Mouse (Mus musculus): Measurements from ENCODE around the gene AI413582. TPM values are rescaled to one million over a fixed set of nuclear protein-coding genes. Genes with fewer than 3 reads are reported as not detected.

AI413582 gene
- polyA plus RNA-seq, 1 experiment from 2014 or later = 51.9 TPM

DNA sequence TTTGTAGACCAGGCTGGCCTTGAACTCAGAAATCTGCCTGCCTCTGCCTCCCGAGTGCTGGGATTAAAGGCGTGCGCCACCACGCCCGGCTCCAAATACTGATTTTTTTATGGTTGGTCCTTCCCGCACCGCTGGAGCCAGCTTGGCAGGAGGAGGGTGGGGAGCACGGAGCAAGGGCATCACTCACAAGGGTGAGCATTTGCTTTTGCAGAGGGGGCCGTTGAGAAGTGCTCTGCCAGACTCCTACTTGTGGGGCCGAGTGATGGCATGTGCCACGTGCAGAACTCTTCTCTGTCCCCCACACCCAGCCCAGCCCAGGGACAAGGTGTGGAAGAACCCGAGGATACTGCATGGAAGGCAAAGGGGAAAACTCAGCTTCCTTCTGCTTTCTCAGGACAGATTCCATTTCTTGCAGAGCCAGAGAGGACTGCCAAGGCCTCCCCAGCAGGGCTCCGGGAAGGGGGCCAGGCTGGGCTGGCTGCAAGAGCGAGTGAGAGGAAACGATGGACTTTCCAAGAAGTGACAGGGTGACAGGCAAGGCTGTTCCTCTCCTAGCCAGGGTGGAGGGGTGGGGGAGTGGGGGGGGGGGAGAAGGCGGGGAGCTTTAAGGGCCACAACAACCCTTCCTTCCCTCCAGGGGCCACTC lies 9.0 kb upstream of the AI413582 start:
- Histone ChIP-seq H3K27me3 (ENCODE audit: control insufficient read depth, insufficient read depth, low read length) (no peaks in the 10 kb centered on the region), H3K4me1 (ENCODE audit: control insufficient read depth, insufficient read depth, low read length) (no peaks in the 10 kb centered on the region), H3K27ac (replicated peaks; ENCODE audit: low read depth, low read length) (no peak overlapping the region), H3K4me3 (replicated peaks; ENCODE audit: low read depth, low read length) (no peak overlapping the region), H3K9ac (replicated peaks; ENCODE audit: low read length) (no peak overlapping the region), H3K36me3 (ENCODE audit: control insufficient read depth, insufficient read depth, low read length) (peaks cover 39% of the 10 kb centered on the region), H3K9me3 (ENCODE audit: control insufficient read depth, low read length) (no peaks in the 10 kb centered on the region), H3K4me2 (ENCODE audit: low read length) (no peak overlapping the region)
- DNase-seq (no peak), ATAC-seq (ENCODE audit: low FRiP score, low TSS enrichment) (no peak)
- 91% methylated on average over 16 of the region's 16 CpGs for WGBS

GRCm38 (mm10) chr17:27573772-27574320 lies 8.3 kb upstream of the AI413582 start:
- Histone ChIP-seq H3K9me3 (ENCODE audit: control insufficient read depth, low read length) (no peaks in the 10 kb centered on the region), H3K36me3 (ENCODE audit: control insufficient read depth, insufficient read depth, low read length) (peaks cover 38% of the 10 kb centered on the region), H3K27ac (replicated peaks; ENCODE audit: low read depth, low read length) (no peak overlapping the region), H3K4me1 (ENCODE audit: control insufficient read depth, insufficient read depth, low read length) (no peaks in the 10 kb centered on the region), H3K4me3 (replicated peaks; ENCODE audit: low read depth, low read length) (no peak overlapping the region), H3K9ac (replicated peaks; ENCODE audit: low read length) (no peak overlapping the region), H3K4me2 (ENCODE audit: low read length) (no peak overlapping the region), H3K27me3 (ENCODE audit: control insufficient read depth, insufficient read depth, low read length) (no peaks in the 10 kb centered on the region)
- DNase-seq (no peak), ATAC-seq (ENCODE audit: low FRiP score, low TSS enrichment) (no peak)
- WGBS = 91% methylated on average over 10 of the region's 10 CpGs

DNA sequence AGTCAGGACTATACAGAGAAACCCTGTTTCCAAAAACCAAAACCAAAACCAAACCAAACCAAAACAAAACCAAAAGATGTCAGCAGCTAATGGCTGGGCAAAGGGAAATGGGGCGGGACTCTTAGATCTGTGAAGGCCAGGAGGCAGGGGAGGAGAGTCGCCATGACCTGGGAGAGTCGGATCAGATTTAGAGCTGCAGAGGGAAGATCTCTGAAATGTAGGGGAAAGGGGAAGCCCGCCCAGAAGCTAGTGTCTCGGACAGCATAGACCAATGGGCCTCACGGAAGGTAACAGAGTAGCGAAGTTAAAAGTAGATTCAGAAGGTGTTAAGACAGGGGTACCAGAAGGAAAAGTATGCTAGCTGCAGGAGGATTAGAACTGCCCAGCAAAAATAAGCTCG lies 5.8 kb upstream of the AI413582 start:
- no peaks in the 10 kb centered on the region for H3K4me1 ChIP-seq (ENCODE audit: control insufficient read depth, insufficient read depth, low read length)
- H3K4me2 ChIP-seq (ENCODE audit: low read length) = no peak overlapping the region
- no peak overlapping the region for H3K9ac ChIP-seq (replicated peaks; ENCODE audit: low read length)
- H3K4me3 ChIP-seq (replicated peaks; ENCODE audit: low read depth, low read length) = no peak overlapping the region
- H3K9me3 ChIP-seq (ENCODE audit: control insufficient read depth, low read length) = no peaks in the 10 kb centered on the region
- ATAC-seq (ENCODE audit: low FRiP score, low TSS enrichment) (no peak), DNase-seq (no peak)
- H3K27me3 ChIP-seq (ENCODE audit: control insufficient read depth, insufficient read depth, low read length) = no peaks in the 10 kb centered on the region
- H3K27ac ChIP-seq (replicated peaks; ENCODE audit: low read depth, low read length) = no peak overlapping the region
- H3K36me3 ChIP-seq (ENCODE audit: control insufficient read depth, insufficient read depth, low read length) = peaks cover 23% of the 10 kb centered on the region
- WGBS = 78% methylated on average over 8 of the region's 8 CpGs

DNA sequence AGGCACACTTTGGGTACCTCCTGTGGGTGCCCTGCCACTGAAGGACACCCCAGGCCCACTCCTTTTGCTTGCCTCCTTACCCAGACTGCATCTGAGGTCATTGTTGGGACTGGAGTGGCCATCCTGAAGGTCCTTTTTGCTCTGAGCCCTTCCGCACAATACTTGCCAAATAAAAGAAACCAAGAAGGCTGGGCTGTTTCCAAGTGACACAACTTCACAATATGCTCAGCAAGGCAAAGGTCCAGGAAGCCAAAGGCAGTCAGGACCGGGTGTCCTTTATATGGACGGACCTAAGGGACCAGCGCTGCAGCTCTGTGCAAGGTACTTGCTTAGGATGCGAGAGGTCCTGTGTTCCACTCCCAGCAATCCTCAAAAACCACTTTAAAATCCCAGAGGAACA lies 2.7 kb upstream of the AI413582 start:
- no peak for DNase-seq
- H3K9ac ChIP-seq (replicated peaks; ENCODE audit: low read length) = no peak overlapping the region
- H3K4me1 ChIP-seq (ENCODE audit: control insufficient read depth, insufficient read depth, low read length) = peaks cover 8% of the 10 kb centered on the region
- 0 out of 2 replicates have a peak, but pooled peaks cover 10% of the 10 kb centered on the region for H3K36me3 ChIP-seq (ENCODE audit: control insufficient read depth, insufficient read depth, low read length)
- H3K27ac ChIP-seq (replicated peaks; ENCODE audit: low read depth, low read length) = no peak overlapping the region
- WGBS = 93% methylated on average over 5 of the region's 5 CpGs
- no peaks in the 10 kb centered on the region for H3K27me3 ChIP-seq (ENCODE audit: control insufficient read depth, insufficient read depth, low read length)
- no peaks in the 10 kb centered on the region for H3K9me3 ChIP-seq (ENCODE audit: control insufficient read depth, low read length)
- H3K4me3 ChIP-seq (replicated peaks; ENCODE audit: low read depth, low read length) = no peak overlapping the region
- ATAC-seq (ENCODE audit: low FRiP score, low TSS enrichment) = no peak
- H3K4me2 ChIP-seq (ENCODE audit: low read length) = no peak overlapping the region

GRCm38 (mm10) chr17:27565942-27566267 lies 349 bp upstream of the AI413582 start:
- no peaks in the 10 kb centered on the region for H3K9me3 ChIP-seq (ENCODE audit: control insufficient read depth, low read length)
- no peaks in the 10 kb centered on the region for H3K27me3 ChIP-seq (ENCODE audit: control insufficient read depth, insufficient read depth, low read length)
- H3K36me3 ChIP-seq (ENCODE audit: control insufficient read depth, insufficient read depth, low read length) = 0 out of 2 replicates have a peak, but pooled peaks cover 15% of the 10 kb centered on the region
- H3K4me3 ChIP-seq (replicated peaks; ENCODE audit: low read depth, low read length) = peak overlapping the region; percentile 60
- H3K4me2 ChIP-seq (ENCODE audit: low read length) = peak overlapping the region; percentile 94
- WGBS = under 1% methylated on average over 13 of the region's 13 CpGs
- no peak for DNase-seq
- H3K9ac ChIP-seq (replicated peaks; ENCODE audit: low read length) = peak overlapping the region; percentile 75
- H3K4me1 ChIP-seq (ENCODE audit: control insufficient read depth, insufficient read depth, low read length) = peaks cover 8% of the 10 kb centered on the region
- ATAC-seq (ENCODE audit: low FRiP score, low TSS enrichment) = peak; percentile 41
- H3K27ac ChIP-seq (replicated peaks; ENCODE audit: low read depth, low read length) = peak overlapping the region; percentile 64

DNA sequence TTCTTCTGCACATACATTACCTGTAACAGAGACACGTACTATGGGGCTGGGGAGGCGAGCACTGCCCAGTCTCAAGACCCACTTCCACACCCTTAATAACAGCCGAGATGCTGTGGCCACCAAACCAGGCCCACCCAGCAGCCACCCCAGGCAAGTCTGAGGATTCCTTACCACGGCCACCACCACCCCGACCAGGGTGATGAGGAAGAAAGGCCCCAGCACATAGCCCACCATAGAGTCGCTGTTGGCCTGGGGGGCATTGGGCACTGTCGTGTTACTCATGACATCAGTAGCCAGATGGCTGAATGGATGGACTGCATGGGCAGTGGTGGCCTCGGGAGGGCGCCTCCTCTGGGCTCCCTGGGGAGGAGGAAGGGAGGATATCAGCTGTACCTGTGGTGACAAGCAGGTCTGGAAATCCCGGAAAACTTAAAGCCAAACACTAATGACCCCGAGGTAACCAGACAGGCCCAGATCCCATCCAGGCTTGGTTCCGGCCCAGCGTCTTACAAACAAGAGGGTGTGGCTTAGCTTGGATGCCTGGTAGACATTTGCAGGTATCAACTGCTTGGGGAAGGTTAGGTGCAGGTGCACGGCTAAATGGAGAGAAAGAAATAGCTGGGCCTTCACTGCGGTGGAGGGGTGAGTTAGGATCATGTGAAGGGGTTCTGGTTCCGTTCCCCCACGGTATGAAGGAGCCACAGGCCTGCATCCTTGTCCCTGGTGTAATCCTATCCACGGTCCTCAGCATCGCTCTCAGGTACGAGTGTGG lies 979 bp downstream of the AI413582 start:
- peak overlapping the region; percentile 60 for H3K4me3 ChIP-seq (replicated peaks; ENCODE audit: low read depth, low read length)
- peak overlapping the region; percentile 94 for H3K4me2 ChIP-seq (ENCODE audit: low read length)
- no peaks in the 10 kb centered on the region for H3K9me3 ChIP-seq (ENCODE audit: control insufficient read depth, low read length)
- peaks cover 8% of the 10 kb centered on the region for H3K4me1 ChIP-seq (ENCODE audit: control insufficient read depth, insufficient read depth, low read length)
- H3K9ac ChIP-seq (replicated peaks; ENCODE audit: low read length) = peak overlapping the region; percentile 75
- 0 out of 2 replicates have a peak, but pooled peaks cover 14% of the 10 kb centered on the region for H3K36me3 ChIP-seq (ENCODE audit: control insufficient read depth, insufficient read depth, low read length)
- H3K27ac ChIP-seq (replicated peaks; ENCODE audit: low read depth, low read length) = no peak overlapping the region; the same call in 1 of the 2 replicates
- H3K27me3 ChIP-seq (ENCODE audit: control insufficient read depth, insufficient read depth, low read length) = no peaks in the 10 kb centered on the region
- DNase-seq = no peak
- ATAC-seq (ENCODE audit: low FRiP score, low TSS enrichment) = no peak
- WGBS = 12% methylated on average over 20 of the region's 20 CpGs

DNA sequence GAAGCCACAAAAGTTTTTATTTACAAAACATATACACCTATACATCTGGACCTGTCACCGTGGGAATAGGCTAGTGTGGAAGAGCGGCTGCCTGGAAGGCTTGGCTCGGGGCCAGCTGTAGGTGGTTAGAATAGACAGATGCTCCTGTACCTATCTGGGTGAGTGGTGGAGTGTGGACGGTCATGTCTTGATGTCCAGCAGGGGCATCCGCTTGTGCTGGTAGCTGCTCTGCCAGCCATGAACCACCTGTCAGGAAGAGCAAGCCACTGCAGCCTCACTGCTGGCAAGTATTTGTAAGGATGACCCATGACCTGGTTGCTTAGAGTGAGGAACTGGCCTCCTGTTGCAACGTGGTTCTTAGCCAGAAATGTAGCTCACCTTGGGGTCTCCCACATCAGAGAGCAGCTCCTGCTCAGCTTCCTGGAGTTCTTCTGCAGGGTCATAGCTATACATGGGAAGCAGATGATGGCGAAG lies 1.7 kb downstream of the AI413582 start:
- Histone ChIP-seq H3K4me3 (replicated peaks; ENCODE audit: low read depth, low read length) (no peak overlapping the region), H3K27ac (replicated peaks; ENCODE audit: low read depth, low read length) (no peak overlapping the region), H3K4me2 (ENCODE audit: low read length) (0 out of 2 replicates have a peak overlapping the region, but pooled peaks have one; percentile 94), H3K4me1 (ENCODE audit: control insufficient read depth, insufficient read depth, low read length) (peaks cover 13% of the 10 kb centered on the region), H3K27me3 (ENCODE audit: control insufficient read depth, insufficient read depth, low read length) (no peaks in the 10 kb centered on the region), H3K9ac (replicated peaks; ENCODE audit: low read length) (no peak overlapping the region), H3K36me3 (ENCODE audit: control insufficient read depth, insufficient read depth, low read length) (0 out of 2 replicates have a peak, but pooled peaks cover 8% of the 10 kb centered on the region), H3K9me3 (ENCODE audit: control insufficient read depth, low read length) (no peaks in the 10 kb centered on the region)
- DNase-seq = no peak
- ATAC-seq (ENCODE audit: low FRiP score, low TSS enrichment) = no peak
- WGBS = 53% methylated on average over 7 of the region's 7 CpGs

DNA sequence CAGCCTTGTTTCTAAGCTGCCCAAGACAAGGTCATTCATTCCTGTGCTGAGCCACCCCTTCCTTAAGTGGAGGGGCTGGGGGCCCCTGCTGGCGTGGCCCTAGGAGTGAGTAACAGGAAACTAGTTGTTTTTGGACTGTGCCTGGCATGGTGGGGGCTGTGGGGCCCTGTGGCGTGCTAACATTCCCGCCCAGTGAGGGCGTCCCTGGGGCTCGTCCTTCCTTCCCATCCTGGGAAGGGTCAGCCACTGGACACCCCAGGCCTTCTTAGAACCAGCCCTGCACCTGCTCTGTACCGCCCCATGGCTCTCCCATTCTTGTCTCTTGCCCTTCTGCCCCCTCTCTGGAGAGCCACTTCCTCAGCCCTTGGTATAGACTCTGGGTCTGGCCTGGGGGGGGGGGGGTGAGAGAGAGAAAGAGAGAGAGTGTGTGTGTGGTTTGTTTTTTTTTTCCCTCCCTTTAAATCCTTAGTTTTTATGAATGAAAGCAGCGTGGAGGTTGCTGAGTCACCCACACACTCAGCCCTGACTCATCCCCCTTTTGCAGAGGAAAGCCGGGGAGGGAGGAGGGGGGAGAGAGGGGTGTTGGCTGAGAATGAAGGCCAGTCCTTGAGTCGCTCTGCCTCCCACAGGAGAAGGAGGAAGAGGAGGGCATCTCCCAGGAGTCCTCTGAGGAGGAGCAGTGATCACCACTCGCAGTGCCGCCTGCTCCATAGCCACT lies 3.6 kb downstream of the AI413582 start:
- Histone ChIP-seq H3K36me3 (ENCODE audit: control insufficient read depth, insufficient read depth, low read length) (0 out of 2 replicates have a peak, but pooled peaks cover 8% of the 10 kb centered on the region), H3K27ac (replicated peaks; ENCODE audit: low read depth, low read length) (no peak overlapping the region), H3K9me3 (ENCODE audit: control insufficient read depth, low read length) (no peaks in the 10 kb centered on the region), H3K4me3 (replicated peaks; ENCODE audit: low read depth, low read length) (no peak overlapping the region), H3K4me2 (ENCODE audit: low read length) (no peak overlapping the region), H3K27me3 (ENCODE audit: control insufficient read depth, insufficient read depth, low read length) (no peaks in the 10 kb centered on the region), H3K9ac (replicated peaks; ENCODE audit: low read length) (no peak overlapping the region), H3K4me1 (ENCODE audit: control insufficient read depth, insufficient read depth, low read length) (peaks cover 26% of the 10 kb centered on the region)
- ATAC-seq (ENCODE audit: low FRiP score, low TSS enrichment) = no peak
- DNase-seq = peak; percentile 41
- WGBS = 52% methylated on average over 9 of the region's 11 CpGs
